Mouse (Mus musculus) intestine, postnatal 0 days (tissue): ENCODE results near the gene Becn1. TPM values are rescaled to one million over a fixed set of nuclear protein-coding genes. Genes with fewer than 3 reads are reported as not detected.
A peak's percentile ranks its signal among the peaks of the same experiment; 100 is the strongest.

ENCODE experiments used
- ATAC-seq: fragments of 200-750 bp; cut with Nextera tagmentation; 2 replicates; pipeline ENCODE4 v1.8.0; 2017; ENCODE audit warnings: mild to moderate bottlenecking, moderate TSS enrichment, moderate library complexity
- H3K27ac ChIP-seq: fragments of 300-500 bp; sonication (generic); 2 replicates; pipeline ENCODE4 v1.5.1; 2014; ENCODE audit warnings: mild to moderate bottlenecking, low read depth, low read length, moderate library complexity
- H3K27me3 ChIP-seq: fragments of 300-500 bp; sonication (generic); replicated peaks from 2 replicates; pipeline ENCODE4 v1.6.1; 2014; ENCODE audit warnings: low read length, mixed read lengths; ENCODE audit not compliant: control insufficient read depth, insufficient read depth
- H3K36me3 ChIP-seq: fragments of 300-500 bp; sonication (generic); 2 replicates; pipeline ENCODE4 v1.6.1; 2014; ENCODE audit warnings: mild to moderate bottlenecking, moderate library complexity; ENCODE audit not compliant: control insufficient read depth, insufficient read depth
- H3K4me1 ChIP-seq: fragments of 300-500 bp; sonication (generic); replicated peaks from 2 replicates; pipeline ENCODE4 v1.6.1; 2014; ENCODE audit warnings: antibody characterized with exemption, low read length, mixed read lengths; ENCODE audit not compliant: control insufficient read depth, insufficient read depth
- H3K4me2 ChIP-seq: fragments of 300-500 bp; sonication (generic); replicated peaks from 2 replicates; pipeline ENCODE4 v1.6.1; 2014; ENCODE audit warnings: low read depth, mild to moderate bottlenecking, moderate library complexity
- H3K4me3 ChIP-seq: fragments of 300-500 bp; sonication (generic); 2 replicates; pipeline ENCODE4 v1.5.1; 2014; ENCODE audit warnings: low read depth, low read length
- H3K9ac ChIP-seq: fragments of 300-500 bp; sonication (generic); 2 replicates; pipeline ENCODE4 v1.6.1; 2014; ENCODE audit warnings: mild to moderate bottlenecking, low read depth, low read length
- H3K9me3 ChIP-seq: fragments of 300-500 bp; sonication (generic); 2 replicates; pipeline ENCODE4 v1.6.1; 2016; ENCODE audit warnings: mixed run types; ENCODE audit not compliant: control insufficient read depth
- CTCF ChIP-seq: sonication (generic); IDR thresholded peaks from 2 replicates; pipeline ENCODE4 v1.5.1; 2016; ENCODE audit warnings: low read depth, mild to moderate bottlenecking, control low read depth, antibody characterized with exemption, moderate library complexity
- WGBS: fragments of 180-500 bp; shearing (Covaris S2); extraction: QIAGEN DNeasy Blood & Tissue Kit; methylation state at CpG from one replicate; pipeline ENCODE4 v1.1.7; 2014; 5-methylcytosine and 5-hydroxymethylcytosine counted together
- polyA plus RNA-seq: library from polyadenylated mRNA; unstranded; fragments of >200 nt; fragmentation: Nextera tagmentation; extraction: Ambion mirVana; gene quantifications from 2 replicates; pipeline ENCODE4 v1.2.1, GENCODE M21; 2015

Becn1 gene
- polyA plus RNA-seq, 1 experiment from 2014 or later = 117 TPM

GRCm38 (mm10) chr11:101264954-101265471, 37.1 kb downstream of the Becn1 start:
- TF ChIP-seq CTCF = no peak
- Histone ChIP-seq H3K4me1 (0 out of 2 replicates have a peak, but pooled peaks cover 10% of the 10 kb centered on the region), H3K4me2 (peak overlapping the region; percentile 11; the same call in 1 of the 2 replicates), H3K9me3 (no peaks in the 10 kb centered on the region), H3K4me3 (no peak overlapping the region), H3K36me3 (no peaks in the 10 kb centered on the region), H3K27me3 (no peaks in the 10 kb centered on the region; the same call in 1 of the 2 replicates), H3K27ac (no peak overlapping the region), H3K9ac (no peak overlapping the region)
- 41% methylated on average over 31 of the region's 31 CpGs for WGBS
- no peak for ATAC-seq

DNA sequence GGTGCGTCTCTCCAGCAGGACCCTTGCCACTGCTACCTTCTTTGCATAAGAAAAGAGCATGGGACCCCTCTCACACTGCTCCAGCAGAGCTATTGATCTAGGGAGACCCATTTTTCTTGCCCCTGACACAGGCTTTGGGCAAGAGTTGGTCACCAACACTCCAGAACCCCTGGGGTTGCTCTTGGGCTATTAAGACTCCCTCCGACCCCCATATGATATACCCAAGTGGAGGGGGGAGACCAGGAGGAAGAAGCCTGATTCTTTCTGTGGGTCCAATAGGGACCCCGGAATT, 38.2 kb downstream of the Becn1 start:
- no peaks in the 10 kb centered on the region for H3K36me3 ChIP-seq
- H3K9me3 ChIP-seq = no peaks in the 10 kb centered on the region
- 0 out of 2 replicates have a peak, but pooled peaks cover 10% of the 10 kb centered on the region for H3K4me1 ChIP-seq
- 59% methylated on average over 3 of the region's 3 CpGs for WGBS
- H3K4me2 ChIP-seq = no peak overlapping the region
- no peak overlapping the region for H3K27ac ChIP-seq
- H3K9ac ChIP-seq = no peak overlapping the region
- no peak for ATAC-seq
- no peak for TF ChIP-seq CTCF
- H3K4me3 ChIP-seq = no peak overlapping the region
- H3K27me3 ChIP-seq = no peaks in the 10 kb centered on the region; the same call in 1 of the 2 replicates

GRCm38 (mm10) chr11:101263138-101263988, 38.7 kb downstream of the Becn1 start:
- no peak overlapping the region for H3K4me2 ChIP-seq
- H3K4me1 ChIP-seq = 0 out of 2 replicates have a peak, but pooled peaks cover 10% of the 10 kb centered on the region
- H3K9ac ChIP-seq = no peak overlapping the region
- 43% methylated on average over 32 of the region's 32 CpGs for WGBS
- H3K27ac ChIP-seq = no peak overlapping the region
- no peaks in the 10 kb centered on the region for H3K36me3 ChIP-seq
- H3K9me3 ChIP-seq = no peaks in the 10 kb centered on the region
- H3K27me3 ChIP-seq = no peaks in the 10 kb centered on the region; the same call in 1 of the 2 replicates
- no peak overlapping the region for H3K4me3 ChIP-seq
- no peak for TF ChIP-seq CTCF
- ATAC-seq = no peak

DNA sequence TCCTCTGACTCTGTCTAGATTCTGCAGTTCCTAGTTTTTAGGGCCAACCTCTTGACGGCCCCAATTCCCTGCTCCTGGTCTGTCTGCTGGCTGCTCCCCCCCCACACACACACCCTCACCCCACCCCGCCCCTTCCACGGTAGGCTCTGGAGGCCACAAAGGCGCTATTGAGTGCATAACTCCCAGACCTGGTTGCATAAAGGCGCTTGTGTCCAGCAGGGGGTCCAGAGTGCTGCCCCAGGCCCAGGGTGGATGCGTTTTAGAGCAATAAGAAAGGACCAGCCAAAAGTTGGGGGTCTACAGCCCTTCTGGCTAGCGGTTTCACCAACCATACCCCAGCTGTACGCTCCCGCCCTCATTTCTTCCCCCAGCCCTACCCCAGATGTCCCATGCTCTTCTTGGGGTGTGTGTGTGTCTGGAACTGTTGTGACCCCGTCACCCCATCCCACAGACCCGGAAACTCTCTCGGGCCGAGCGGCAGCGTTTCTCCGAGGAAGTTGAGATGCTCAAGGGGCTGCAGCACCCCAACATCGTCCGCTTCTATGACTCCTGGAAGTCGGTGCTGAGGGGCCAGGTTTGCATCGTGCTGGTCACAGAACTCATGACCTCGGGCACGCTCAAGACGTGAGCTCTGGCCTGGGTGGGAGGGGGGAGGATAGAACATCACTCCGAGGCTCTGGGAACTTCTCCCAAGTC, 39.7 kb downstream of the Becn1 start:
- ATAC-seq = no peak
- Histone ChIP-seq H3K4me3 (peak overlapping the region; percentile 24), H3K27me3 (no peaks in the 10 kb centered on the region; the same call in 1 of the 2 replicates), H3K36me3 (no peaks in the 10 kb centered on the region), H3K9ac (no peak overlapping the region), H3K4me1 (0 out of 2 replicates have a peak, but pooled peaks cover 10% of the 10 kb centered on the region), H3K9me3 (no peaks in the 10 kb centered on the region), H3K27ac (no peak overlapping the region), H3K4me2 (peak overlapping the region; percentile 99)
- WGBS = 10% methylated on average over 24 of the region's 24 CpGs
- TF ChIP-seq CTCF = peak; percentile 22

DNA sequence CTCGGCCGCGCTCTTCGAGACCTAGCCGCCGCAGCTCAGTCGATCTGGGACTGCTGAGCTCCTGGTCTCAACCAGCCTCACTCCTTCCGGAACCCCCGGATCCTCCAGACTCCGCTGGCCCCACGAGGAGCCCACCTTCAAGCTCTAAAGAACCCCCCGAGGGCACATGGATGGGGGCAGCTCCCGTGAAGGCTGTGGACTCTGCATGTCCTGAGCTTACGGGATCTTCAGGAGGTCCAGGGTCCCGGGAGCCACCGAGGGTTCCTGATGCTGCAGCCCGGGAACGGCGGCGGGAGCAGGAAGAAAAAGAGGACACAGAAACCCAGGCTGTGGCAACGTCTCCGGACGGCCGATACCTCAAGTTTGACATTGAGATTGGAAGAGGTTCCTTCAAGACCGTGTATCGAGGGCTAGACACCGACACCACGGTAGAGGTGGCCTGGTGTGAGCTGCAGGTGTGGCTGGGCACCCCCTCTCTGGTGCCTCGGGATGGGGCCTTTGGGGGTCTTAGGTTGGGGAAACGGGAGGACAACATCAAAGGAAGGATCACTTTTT, 41.2 kb downstream of the Becn1 start:
- WGBS = under 1% methylated on average over 30 of the region's 30 CpGs
- no peaks in the 10 kb centered on the region for H3K9me3 ChIP-seq
- TF ChIP-seq CTCF = no peak
- no peaks in the 10 kb centered on the region; the same call in 1 of the 2 replicates for H3K27me3 ChIP-seq
- H3K27ac ChIP-seq = peak overlapping the region; percentile 57; the same call in 1 of the 2 replicates
- 0 out of 2 replicates have a peak, but pooled peaks cover 10% of the 10 kb centered on the region for H3K4me1 ChIP-seq
- H3K4me2 ChIP-seq = peak overlapping the region; percentile 99
- no peaks in the 10 kb centered on the region for H3K36me3 ChIP-seq
- H3K9ac ChIP-seq = peak overlapping the region; percentile 70
- H3K4me3 ChIP-seq = peak overlapping the region; percentile 57
- ATAC-seq = peak; percentile 7
